Mouse (Mus musculus) embryonic facial prominence, embryonic 11.5 days (tissue): Measurements from ENCODE around the gene Syt17. TPM values are rescaled to one million over a fixed set of nuclear protein-coding genes. Genes with fewer than 3 reads are reported as not detected.

Source experiments
- ATAC-seq: fragments of 200-750 bp; cut with Nextera tagmentation; replicated peaks from 2 replicates; pipeline ENCODE4 v1.8.0; 2017; ENCODE audit warnings: low read depth; ENCODE audit not compliant: insufficient number of reproducible peaks, low FRiP score, low TSS enrichment
- DNase-seq: peaks from one replicate; pipeline ENCODE4 v3.0.0-alpha.2; 2015; ENCODE audit warnings: low spot score
- H3K27ac ChIP-seq: fragments of 300-500 bp; sonication (generic); replicated peaks from 2 replicates; pipeline ENCODE4 v1.5.1; 2014; ENCODE audit warnings: mild to moderate bottlenecking, low read depth, low read length, control low read depth
- H3K27me3 ChIP-seq: fragments of 300-500 bp; sonication (generic); 2 replicates; pipeline ENCODE4 v1.6.1; 2014; ENCODE audit warnings: mild to moderate bottlenecking, low read length, moderate library complexity, mixed read lengths; ENCODE audit not compliant: control insufficient read depth, insufficient read depth
- H3K36me3 ChIP-seq: fragments of 300-500 bp; sonication (generic); replicated peaks from 2 replicates; pipeline ENCODE4 v1.6.1; 2014; ENCODE audit warnings: low read depth, mild to moderate bottlenecking, low read length, moderate library complexity, mixed read lengths; ENCODE audit not compliant: control insufficient read depth, insufficient read depth
- H3K4me1 ChIP-seq: fragments of 300-500 bp; sonication (generic); 2 replicates; pipeline ENCODE4 v1.6.1; 2014; ENCODE audit warnings: low read length, mixed read lengths; ENCODE audit not compliant: control insufficient read depth, insufficient read depth
- H3K4me2 ChIP-seq: fragments of 300-500 bp; sonication (generic); 2 replicates; pipeline ENCODE4 v1.6.1; 2014; ENCODE audit warnings: low read depth, mild to moderate bottlenecking, control low read depth, low read length, moderate library complexity
- H3K4me3 ChIP-seq: fragments of 300-500 bp; sonication (generic); 2 replicates; pipeline ENCODE4 v1.5.1; 2014; ENCODE audit warnings: low read depth, low read length, control low read depth
- H3K9ac ChIP-seq: fragments of 300-500 bp; sonication (generic); replicated peaks from 2 replicates; pipeline ENCODE4 v1.6.1; 2014; ENCODE audit warnings: mild to moderate bottlenecking, control low read depth, low read length
- H3K9me3 ChIP-seq: fragments of 300-500 bp; sonication (generic); replicated peaks from 2 replicates; pipeline ENCODE4 v1.6.1; 2016; ENCODE audit warnings: mild to moderate bottlenecking, low read length, inconsistent platforms, mixed read lengths; ENCODE audit not compliant: control insufficient read depth
- WGBS: fragments of 180-500 bp; shearing (Covaris S2); extraction: QIAGEN DNeasy Blood & Tissue Kit; methylation state at CpG from one replicate; pipeline ENCODE4 v1.1.7; 2014; 5-methylcytosine and 5-hydroxymethylcytosine counted together
- polyA plus RNA-seq: library from polyadenylated mRNA; unstranded; fragments of >200 nt; fragmentation: Nextera tagmentation; extraction: Ambion mirVana; gene quantifications from 2 replicates; pipeline ENCODE4 v1.2.1, GENCODE M21; 2014

Syt17 gene
- polyA plus RNA-seq, 1 experiment from 2014 or later: 2.3 TPM

DNA sequence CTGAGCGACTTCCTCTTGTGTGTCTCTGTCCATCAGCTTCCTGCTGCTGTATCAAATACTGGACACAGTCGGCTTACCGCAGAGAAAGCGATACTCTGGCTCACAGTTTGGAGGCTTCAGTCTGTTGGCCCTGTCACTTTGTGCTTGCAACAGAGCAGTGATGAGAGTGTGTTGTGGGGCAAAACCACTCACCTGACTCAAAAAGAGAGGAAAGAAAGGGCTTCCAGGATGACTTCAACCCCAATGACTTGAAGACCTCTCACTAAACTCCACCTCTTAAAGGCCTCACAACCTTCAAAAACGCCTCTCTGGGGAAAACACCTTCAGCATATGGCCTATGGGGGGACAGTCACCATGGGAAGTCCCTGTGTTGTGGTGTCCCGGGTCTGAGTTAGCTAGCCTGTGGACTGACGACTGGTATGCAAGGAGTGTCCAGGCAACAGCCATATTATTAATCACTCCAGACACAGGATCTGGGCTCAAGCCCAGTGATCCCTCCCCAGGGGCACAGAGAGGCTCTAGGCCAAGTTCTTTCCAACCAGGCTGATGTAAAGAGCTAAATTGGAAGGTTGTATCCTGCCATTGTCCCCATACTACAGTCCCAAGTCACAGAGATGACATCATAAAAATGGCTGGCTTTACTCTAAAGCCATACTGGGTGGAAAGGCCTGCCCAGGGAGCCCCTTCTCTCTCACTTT is 27.1 kb upstream of the Syt17 start:
- WGBS: 86% methylated on average over 7 of the region's 7 CpGs
- no peak for DNase-seq
- H3K36me3 ChIP-seq: no peaks in the 10 kb centered on the region
- no peaks in the 10 kb centered on the region for H3K4me1 ChIP-seq
- H3K9me3 ChIP-seq: no peaks in the 10 kb centered on the region
- H3K4me3 ChIP-seq: no peak overlapping the region
- ATAC-seq: no peak
- H3K9ac ChIP-seq: no peak overlapping the region
- no peak overlapping the region for H3K4me2 ChIP-seq
- no peak overlapping the region for H3K27ac ChIP-seq
- no peaks in the 10 kb centered on the region for H3K27me3 ChIP-seq

DNA sequence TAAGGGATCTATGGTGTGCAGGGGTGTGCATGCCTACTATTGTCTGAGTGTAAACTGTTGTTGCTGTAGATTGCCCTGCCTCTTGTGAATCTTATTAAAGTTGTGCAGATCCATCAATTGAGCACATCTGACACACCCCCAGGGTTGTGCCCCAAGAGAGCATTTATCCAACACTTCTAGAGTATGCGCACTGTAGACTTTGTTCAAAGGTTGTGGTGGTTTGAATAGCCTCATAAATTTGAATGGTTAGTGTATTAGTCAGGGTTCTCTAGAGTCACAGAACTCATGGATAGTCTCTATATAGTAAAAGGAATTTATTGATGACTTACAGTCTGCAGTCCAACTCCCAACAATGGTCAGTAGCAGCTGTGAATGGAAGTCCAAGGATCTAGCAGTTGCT is 24.9 kb upstream of the Syt17 start:
- DNase-seq: no peak
- Histone ChIP-seq H3K27ac (no peak overlapping the region), H3K4me1 (no peaks in the 10 kb centered on the region), H3K27me3 (no peaks in the 10 kb centered on the region), H3K9me3 (no peaks in the 10 kb centered on the region), H3K9ac (no peak overlapping the region), H3K4me2 (no peak overlapping the region), H3K4me3 (no peak overlapping the region), H3K36me3 (no peaks in the 10 kb centered on the region)
- 93% methylated on average over 1 of the region's 1 CpGs for WGBS
- ATAC-seq: no peak

DNA sequence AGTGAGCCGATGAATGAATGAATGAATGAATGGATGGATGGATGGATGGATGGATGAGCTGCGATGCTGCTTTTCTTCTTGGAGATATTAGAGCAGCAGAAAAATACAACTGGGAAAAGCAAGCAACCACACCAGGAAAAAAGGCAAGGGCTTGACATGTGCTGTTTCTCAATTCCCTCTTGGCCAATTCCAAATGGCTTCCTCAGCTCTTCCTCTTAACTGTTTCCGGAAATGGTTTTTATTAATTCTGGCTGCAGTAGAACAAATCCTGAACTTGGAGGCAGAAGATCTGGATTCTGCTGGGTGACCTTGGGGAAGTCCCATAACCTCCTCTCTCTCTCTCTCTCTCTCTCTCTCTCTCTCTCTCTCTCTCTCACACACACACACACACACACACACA is 20.0 kb upstream of the Syt17 start:
- no peaks in the 10 kb centered on the region for H3K27me3 ChIP-seq
- 88% methylated on average over 3 of the region's 3 CpGs for WGBS
- no peak for ATAC-seq

DNA sequence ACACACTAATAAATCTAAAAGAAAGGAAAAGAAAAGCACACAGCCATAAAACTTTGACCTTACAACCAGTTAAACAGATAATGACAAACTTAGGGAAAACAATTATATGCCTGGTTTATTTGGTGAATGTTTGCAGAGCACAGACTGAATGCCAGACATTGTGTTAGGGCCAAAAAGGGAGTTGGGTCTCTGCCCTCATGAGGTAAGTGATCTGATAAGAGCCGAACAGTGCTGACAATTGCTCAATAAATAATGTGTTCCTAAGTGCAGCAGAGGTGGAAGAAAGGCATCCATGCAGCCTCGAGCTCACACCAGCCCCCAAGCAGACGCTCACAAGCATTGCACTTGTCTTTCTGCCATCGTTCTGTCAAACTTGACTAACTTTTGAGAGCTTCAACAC is 16.4 kb upstream of the Syt17 start:
- 66% methylated on average over 4 of the region's 4 CpGs for WGBS
- Histone ChIP-seq H3K4me2 (no peak overlapping the region), H3K9me3 (no peaks in the 10 kb centered on the region), H3K27me3 (no peaks in the 10 kb centered on the region), H3K9ac (no peak overlapping the region), H3K4me3 (no peak overlapping the region), H3K27ac (no peak overlapping the region), H3K4me1 (no peaks in the 10 kb centered on the region), H3K36me3 (no peaks in the 10 kb centered on the region)
- no peak for ATAC-seq
- DNase-seq: no peak

More for the DNA sequence above, 20.0 kb upstream of the Syt17 start:
- Histone ChIP-seq H3K4me2 (no peak overlapping the region), H3K27ac (no peak overlapping the region), H3K4me3 (no peak overlapping the region), H3K9me3 (no peaks in the 10 kb centered on the region), H3K4me1 (no peaks in the 10 kb centered on the region), H3K36me3 (no peaks in the 10 kb centered on the region), H3K9ac (no peak overlapping the region)
- no peak for DNase-seq

DNA sequence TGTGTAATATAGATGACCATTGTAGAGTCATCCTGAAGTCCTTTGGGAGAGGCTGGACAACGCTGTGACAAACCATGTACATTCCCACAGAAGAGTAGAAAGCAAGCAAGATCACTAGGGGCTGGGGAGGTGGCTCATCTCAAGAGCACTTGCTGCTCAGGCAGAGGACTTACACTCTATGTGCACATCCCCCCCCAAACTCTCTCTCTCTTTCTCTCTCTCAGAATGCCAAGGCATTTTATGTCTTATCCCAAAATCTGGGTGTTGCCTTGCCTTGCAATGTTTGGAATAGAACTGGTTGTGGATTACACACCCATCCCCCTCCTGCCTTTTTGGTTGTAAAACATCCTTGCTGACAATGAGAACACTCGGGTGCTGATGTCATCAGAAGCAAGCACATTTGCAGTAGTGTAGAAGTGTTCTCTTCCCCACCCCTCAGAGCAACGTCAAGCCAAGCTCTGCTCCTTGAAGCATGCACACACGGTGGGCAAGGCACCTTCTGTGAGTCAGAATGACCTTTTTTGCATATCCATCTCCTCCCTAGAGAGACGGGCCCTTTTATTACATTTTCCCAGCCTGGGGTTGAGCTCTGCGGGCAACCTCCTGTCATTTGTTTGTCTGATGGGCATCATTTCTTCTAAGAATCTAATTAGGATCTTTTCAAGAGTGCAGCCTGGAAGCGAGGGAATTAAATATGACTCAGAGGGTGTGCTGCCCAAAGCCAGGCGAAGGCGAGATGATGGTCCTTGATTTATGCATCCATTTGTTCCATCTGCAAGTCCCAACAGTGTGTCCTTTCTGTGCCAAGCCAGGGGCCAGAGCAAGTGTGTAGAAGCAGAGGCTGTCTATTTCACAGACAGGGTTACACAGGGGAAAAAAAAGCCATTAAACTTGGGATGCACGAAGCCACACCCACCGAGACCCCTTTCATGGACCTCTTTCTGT is 15.1 kb upstream of the Syt17 start:
- Histone ChIP-seq H3K27ac (no peak overlapping the region), H3K36me3 (no peaks in the 10 kb centered on the region), H3K4me2 (no peak overlapping the region), H3K4me3 (no peak overlapping the region), H3K4me1 (no peaks in the 10 kb centered on the region), H3K9ac (no peak overlapping the region), H3K9me3 (no peaks in the 10 kb centered on the region), H3K27me3 (no peaks in the 10 kb centered on the region)
- ATAC-seq (no peak), DNase-seq (no peak)
- WGBS: 61% methylated on average over 11 of the region's 11 CpGs

DNA sequence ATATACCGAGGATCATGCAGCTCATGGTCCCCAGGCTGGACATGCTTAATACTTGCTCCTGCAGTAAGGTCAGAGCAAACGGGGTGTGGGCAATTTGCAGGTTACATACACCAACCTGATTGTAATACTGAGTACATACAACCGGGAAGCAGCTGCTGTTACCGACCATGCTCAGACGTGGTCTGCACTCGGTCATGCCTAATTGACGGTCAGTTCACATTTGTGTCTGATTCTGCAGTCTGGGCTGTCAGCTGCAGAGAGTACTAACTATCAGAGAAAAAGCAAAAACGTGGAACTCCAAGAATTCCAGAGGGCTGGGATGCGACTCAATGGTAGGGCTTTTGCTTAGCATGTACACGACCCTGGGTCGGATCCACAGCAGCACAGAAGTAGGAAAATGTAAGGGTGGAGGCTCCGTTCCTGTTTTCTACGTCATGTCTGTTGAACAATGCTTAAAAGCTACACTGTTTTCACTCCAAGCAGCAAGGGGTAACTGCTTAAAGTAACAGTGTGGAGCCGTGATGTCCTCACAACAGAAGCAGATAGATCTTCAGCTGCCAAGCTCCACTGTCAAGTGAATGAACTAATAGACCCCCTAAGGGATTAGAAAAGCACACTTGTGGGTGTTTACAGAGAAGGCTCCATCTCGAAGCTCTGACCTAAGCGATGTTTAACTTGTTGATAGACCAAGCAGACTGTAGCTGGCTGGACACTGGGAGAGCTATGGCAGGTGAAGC is 13.5 kb upstream of the Syt17 start:
- no peak overlapping the region for H3K9ac ChIP-seq
- 53% methylated on average over 16 of the region's 16 CpGs for WGBS
- H3K9me3 ChIP-seq: no peaks in the 10 kb centered on the region
- no peak overlapping the region for H3K27ac ChIP-seq
- no peak overlapping the region for H3K4me3 ChIP-seq
- no peak for ATAC-seq
- H3K4me2 ChIP-seq: no peak overlapping the region
- no peaks in the 10 kb centered on the region for H3K36me3 ChIP-seq
- no peak for DNase-seq
- no peaks in the 10 kb centered on the region for H3K4me1 ChIP-seq
- H3K27me3 ChIP-seq: no peaks in the 10 kb centered on the region

DNA sequence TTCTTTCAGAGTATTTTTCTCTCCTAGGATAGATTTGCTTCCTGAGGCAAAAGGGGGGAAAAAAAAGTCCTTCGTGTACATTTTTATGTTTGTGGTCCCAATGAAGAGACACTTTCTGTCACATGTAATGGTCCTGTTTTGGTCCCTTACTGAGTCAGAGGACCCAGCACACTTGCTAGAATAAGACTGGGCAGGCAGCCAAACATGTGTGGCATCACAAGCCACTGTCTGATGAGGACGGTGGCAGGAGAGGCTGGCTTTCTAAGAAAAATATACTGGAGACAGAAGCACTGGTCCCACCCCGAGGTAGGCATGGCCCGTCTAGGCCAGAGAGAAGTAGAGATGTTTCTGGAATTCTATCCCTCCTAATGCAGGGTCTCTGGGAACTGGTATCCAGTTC is 5.7 kb upstream of the Syt17 start:
- WGBS: 69% methylated on average over 4 of the region's 4 CpGs
- no peak for DNase-seq
- Histone ChIP-seq H3K9me3 (no peaks in the 10 kb centered on the region), H3K4me3 (no peak overlapping the region), H3K4me1 (no peaks in the 10 kb centered on the region), H3K27ac (no peak overlapping the region), H3K9ac (no peak overlapping the region), H3K36me3 (no peaks in the 10 kb centered on the region), H3K4me2 (no peak overlapping the region), H3K27me3 (no peaks in the 10 kb centered on the region)
- ATAC-seq: no peak
